Mouse (Mus musculus) T-cell, adult 2 months (primary cell): ENCODE data around the gene Aagab.

Source experiments
- DNase-seq: peaks from one replicate; pipeline ENCODE4 v3.0.0; 2022; ENCODE audit warnings: low spot score

The Aagab gene

GRCm38 (mm10) chr9:63602043-63602939 is at the start of gene Aagab, which contains the start of gene Iqch:
Aagab (plus strand) TSS chr9:63602660.
Iqch (minus strand) TSS chr9:63602493.
- DNase-seq: peak; percentile 99

GRCm38 (mm10) chr9:63553628-63554027 is 48.8 kb upstream of the Aagab start:
- DNase-seq: no peak

DNA sequence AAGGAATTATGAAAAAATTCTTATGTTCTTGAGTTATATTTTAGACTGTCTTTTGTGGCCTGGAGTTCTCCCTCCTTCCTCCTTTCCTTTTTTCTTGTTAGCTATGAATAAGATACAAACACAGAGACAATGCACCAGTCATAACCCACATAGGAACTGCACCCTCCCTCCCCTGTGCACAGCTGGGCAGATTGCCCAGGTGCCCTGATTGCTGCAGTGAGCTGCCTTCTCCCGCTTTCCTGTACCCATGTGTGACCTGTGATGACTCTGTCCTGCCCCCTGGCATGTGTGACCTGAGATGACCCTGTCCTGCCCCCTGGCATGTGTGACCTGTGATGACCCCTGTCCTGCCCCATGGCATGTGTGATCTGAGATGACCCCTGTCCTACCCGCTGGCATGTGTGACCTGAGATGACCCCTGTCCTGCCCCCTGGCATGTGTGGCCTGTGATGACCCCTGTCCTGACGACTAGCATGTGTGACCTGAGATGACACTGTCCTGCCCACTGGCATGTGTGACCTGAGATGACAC is 46.9 kb upstream of the Aagab start:
- no peak for DNase-seq

GRCm38 (mm10) chr9:63556316-63556715 is 46.1 kb upstream of the Aagab start:
- DNase-seq: no peak

DNA sequence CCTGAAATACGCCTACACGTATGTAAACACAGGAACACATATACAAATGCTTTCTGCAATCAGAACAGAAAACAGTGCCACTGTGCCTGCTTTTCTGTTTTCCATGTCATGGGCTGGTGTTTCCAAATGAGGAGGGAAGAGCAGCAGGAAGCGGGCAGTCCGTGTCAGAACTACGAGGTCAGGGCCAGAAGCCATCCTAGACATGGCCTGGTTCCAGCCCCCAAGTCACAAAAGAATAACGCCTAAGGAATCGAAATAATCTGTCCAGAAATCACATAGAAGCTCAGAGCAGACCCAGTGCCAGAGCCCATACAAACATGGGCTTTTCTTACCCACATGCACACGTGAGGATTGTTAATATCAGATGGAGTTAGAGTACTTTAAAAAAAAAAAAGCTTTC is 45.5 kb upstream of the Aagab start:
- no peak for DNase-seq

DNA sequence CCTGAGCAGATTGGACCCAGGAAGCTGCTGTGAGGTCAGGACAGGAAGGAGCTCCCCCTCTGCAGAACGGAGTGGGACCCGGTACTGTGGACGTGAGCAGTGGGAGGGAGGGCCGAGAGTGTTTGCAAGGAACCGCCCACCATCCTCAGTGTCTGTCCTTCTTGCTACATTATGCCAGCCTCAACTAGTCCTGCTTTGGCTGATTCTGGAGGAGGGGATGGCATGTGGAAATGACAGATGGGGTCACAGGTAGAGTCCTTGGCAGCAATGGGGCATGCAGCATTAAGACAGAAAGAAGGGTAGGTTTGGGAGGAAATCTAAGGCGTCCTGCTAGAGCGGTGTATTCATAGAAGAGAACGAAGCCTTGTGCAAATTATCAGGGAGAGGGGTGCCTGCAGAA is 40.5 kb upstream of the Aagab start:
- no peak for DNase-seq

DNA sequence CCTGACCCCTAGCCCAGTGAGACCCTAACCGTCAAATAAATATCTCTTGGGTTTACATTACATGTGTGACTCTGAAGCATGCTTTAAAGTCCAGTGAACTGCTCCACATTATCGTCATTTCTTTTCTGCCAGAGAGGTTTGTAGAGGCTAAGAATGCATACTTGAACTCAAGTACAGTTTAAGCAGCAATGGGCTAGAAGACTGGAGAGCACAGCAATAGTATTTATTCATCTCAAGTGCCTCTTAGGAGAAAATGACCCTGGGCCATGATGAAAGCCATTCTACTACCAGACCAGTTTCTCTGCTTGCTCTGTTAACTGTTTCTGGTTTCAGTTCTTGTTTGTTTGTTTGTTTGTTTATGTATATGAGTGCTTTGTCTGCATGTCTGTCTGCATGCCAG is 39.0 kb upstream of the Aagab start:
- DNase-seq: no peak

GRCm38 (mm10) chr9:63568314-63568713 is 34.1 kb upstream of the Aagab start:
- DNase-seq: no peak

DNA sequence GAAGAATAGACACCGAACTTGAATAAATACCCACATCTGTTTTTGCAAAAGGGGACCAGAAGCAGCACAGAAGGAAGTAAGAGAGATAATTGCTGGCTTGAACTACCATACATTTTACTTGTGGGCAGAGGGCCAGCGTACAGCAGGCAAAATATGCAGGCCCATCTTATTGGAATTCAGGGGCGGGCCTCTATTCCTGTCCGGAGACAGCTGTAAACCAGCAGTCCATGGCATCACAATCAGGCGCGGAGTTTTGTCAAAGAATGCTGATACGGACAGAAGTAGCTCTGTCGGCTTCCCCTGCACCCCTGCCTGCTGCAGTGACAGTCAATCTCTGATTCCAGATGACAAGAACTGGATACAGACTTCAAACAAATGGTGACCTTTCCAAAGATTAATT is 33.7 kb upstream of the Aagab start:
- DNase-seq: no peak

GRCm38 (mm10) chr9:63571895-63572294 is 30.6 kb upstream of the Aagab start:
- DNase-seq: no peak

- no peak for DNase-seq
These were observed 29.6 kb upstream of the Aagab start for GRCm38 (mm10) chr9:63572874-63573273.

GRCm38 (mm10) chr9:63577469-63577868 is 25.0 kb upstream of the Aagab start:
- DNase-seq: no peak

DNA sequence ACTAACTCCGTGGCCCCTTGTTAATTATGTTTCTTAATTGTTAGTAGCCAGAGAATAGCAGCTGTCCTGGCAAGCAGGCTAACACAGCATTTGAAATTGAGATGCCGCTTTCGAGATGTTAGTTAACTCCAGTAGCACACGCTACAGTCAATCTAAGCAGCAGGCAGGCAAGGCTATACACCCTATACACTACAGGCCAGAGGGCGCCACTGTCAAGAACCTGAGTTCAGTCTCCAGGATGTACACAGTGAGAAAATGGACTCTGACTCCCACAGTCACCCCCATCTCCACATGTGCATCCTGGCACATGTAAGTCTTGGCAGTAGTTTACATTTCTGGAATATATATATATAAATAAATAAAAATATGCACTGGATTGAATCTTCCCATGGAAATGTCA is 22.8 kb upstream of the Aagab start:
- DNase-seq: no peak

DNA sequence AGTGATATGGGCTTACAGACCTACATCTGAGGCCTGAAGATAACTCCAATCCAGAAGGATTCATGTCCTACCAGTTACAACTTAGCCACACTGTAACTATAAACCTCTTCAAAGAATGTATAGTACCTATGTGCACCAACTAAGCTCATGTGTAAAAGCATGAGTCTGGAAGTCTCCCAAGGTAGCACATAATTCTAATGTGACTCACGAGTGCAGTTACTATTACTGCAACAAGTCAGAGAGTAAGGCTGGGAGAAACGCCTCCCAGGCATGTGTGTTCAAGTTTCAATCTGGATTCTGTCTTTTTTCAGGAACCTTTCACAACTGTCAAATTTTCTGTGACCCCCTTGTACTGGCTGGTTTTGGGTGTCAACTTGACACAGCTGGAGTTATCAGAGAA is 22.4 kb upstream of the Aagab start:
- DNase-seq: no peak

DNA sequence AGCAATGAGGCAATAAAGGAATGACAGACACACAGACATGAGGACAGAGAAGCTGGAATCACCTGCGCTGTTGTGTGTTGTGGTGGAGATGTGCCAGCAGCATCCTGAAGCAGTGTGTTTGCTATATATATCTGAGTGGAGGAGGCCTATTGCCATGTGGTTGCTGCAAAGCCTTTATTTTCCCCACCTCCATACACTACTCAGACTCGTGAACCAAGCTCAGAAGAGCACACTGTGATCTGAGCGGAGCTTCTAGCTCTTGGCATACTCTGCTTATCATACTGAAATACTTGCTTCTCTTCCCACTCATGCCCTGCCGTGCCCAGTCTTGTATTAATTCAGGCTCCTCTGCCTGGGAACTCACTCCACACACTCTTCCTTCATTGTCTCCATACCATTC is 20.7 kb upstream of the Aagab start:
- no peak for DNase-seq

DNA sequence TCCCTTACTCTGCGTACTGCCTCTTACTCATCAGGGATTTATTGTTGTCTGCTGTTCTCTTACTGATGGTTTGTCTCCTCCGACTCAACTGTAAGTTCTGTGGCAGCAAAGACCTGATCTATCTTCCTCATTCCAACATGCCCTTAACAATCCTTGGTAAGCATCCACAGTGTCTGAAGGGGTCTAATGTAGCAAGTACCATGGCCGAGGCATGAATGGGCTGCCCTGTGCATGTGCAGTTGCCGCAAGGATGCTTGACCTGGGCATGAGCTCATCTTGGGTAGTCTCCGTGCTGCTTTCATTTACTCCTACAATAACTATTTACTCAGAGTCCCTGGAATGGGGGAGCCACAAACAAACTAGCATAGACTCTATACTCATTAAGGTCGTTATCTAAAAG is 17.2 kb upstream of the Aagab start:
- no peak for DNase-seq

GRCm38 (mm10) chr9:63589209-63589608 is 13.3 kb upstream of the Aagab start:
- no peak for DNase-seq

DNA sequence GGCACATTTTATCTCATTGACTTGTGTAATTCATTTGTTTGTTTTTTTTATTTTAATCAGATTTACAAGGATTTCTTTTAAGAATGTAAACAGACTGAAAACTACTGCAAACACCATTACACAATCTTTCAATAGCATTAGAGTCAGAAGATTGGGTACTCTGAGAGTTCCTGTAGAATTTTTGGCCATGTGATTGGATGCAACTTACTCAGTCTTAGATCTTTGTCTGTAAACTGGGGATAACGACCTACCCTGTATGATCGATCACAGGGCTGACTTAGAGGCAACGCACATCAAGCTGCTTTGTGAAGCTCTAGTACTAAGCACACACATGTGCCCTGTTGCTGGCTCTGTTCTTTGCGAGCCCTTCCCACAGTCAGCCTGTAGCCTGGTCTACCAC is 11.9 kb upstream of the Aagab start:
- DNase-seq: no peak

- DNase-seq: no peak
These were observed 10.7 kb upstream of the Aagab start for GRCm38 (mm10) chr9:63591661-63592256.

DNA sequence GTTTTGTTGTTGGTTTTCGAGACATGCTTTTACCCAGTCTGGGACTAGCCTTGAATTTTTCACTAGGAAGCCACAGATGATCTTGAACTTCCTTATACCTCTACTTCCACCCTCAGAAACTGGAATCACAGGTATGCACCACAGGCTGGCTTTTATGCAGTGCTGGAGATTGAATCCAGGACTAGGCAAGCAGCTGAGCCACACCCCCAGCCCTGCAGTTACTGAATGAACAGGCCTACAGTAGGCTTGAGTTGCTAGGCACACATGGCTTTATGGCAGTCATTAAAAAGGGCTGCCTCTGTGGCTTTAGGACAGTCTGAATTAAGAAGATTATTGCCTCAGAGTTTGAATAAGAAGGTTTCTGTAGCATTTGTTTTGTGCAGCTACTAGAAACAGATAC is 7.4 kb upstream of the Aagab start:
- no peak for DNase-seq

DNA sequence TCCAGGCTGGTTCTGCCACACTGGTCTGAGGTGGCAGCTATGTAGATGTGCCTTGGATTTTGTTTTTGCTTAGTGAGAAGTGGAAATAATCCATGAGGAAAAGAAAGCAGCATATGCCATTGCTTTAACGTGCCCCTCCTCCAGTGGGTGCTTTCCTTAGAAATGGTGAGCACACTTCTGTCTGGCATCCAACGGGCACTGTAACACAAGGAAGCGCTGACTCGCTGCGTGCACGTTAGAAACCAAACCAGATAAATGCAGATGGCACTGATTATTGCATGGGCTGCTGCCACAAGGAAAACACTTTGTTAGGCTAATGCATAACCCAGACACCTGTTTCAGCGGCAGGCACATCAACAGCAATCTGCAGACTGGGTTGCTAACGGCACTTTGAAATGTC is 6.8 kb upstream of the Aagab start:
- no peak for DNase-seq

DNA sequence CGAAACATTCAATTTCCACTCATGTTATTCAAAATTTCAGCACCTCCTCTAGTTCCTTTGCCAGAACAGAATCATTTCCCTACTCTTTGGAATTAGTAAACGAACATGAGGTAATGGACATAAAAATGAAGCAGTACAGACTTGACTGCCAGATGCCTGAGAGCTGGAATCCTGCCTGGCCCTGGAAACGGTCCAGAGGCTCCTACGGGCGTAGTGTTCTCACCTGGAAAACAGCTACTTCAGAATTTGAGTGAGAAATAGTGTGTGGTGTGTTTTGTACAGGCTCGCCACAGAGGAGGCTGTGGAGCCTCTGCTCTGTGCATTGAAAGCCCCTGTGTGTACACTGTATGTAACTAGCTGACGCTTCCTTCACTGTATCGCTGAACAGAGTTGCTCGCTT is 5.8 kb upstream of the Aagab start:
- no peak for DNase-seq

DNA sequence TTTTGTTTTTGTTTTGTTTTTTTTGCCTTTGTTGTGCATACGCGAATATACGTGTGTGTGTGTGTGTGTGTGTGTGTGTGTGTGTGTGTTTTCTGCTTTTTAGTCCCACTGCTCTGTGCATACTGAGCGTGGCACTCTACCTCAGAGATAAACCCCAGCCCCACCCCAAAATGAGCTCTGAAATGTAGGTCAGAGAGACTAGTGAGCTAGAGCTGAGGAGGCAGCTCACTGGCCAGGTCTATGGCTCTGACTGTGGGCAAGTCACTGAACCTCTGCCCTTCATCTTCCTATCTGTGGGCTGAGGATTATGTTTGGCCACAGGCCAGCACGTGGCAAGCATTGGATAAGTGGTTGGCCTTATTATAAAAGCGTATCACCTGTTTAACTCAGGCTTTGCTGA is 1.4 kb downstream of the Aagab start:
- DNase-seq: no peak
